Mouse (Mus musculus) hindbrain, embryonic 14.5 days (tissue): Measurements from ENCODE around the gene Zfp72. TPM values are rescaled to one million over a fixed set of nuclear protein-coding genes. Genes with fewer than 3 reads are reported as not detected.
A peak's percentile ranks its signal among the peaks of the same experiment; 100 is the strongest.

Experiments
- ATAC-seq: fragments of 200-750 bp; cut with Nextera tagmentation; 2 replicates; pipeline ENCODE4 v1.8.0; 2017; ENCODE audit warnings: moderate number of reproducible peaks, mild to moderate bottlenecking, moderate TSS enrichment, moderate library complexity; ENCODE audit not compliant: low FRiP score
- DNase-seq: peaks from one replicate; pipeline ENCODE4 v3.0.0-alpha.2; 2015; ENCODE audit warnings: low spot score
- H3K27ac ChIP-seq: fragments of 300-500 bp; sonication (generic); 2 replicates; pipeline ENCODE4 v1.5.1; 2014; ENCODE audit warnings: mild to moderate bottlenecking, moderate library complexity
- H3K27me3 ChIP-seq: fragments of 300-500 bp; sonication (generic); 2 replicates; pipeline ENCODE4 v1.6.1; 2014; ENCODE audit warnings: mild to moderate bottlenecking, low read length, mixed read lengths; ENCODE audit not compliant: control insufficient read depth, insufficient read depth
- H3K36me3 ChIP-seq: fragments of 300-500 bp; sonication (generic); replicated peaks from 2 replicates; pipeline ENCODE4 v1.6.1; 2014; ENCODE audit not compliant: control insufficient read depth, insufficient read depth
- H3K4me1 ChIP-seq: fragments of 300-500 bp; sonication (generic); replicated peaks from 2 replicates; pipeline ENCODE4 v1.6.1; 2014; ENCODE audit warnings: antibody characterized with exemption, low read length, mixed read lengths; ENCODE audit not compliant: control insufficient read depth, insufficient read depth
- H3K4me2 ChIP-seq: fragments of 300-500 bp; sonication (generic); replicated peaks from 2 replicates; pipeline ENCODE4 v1.6.1; 2014; ENCODE audit warnings: mild to moderate bottlenecking, moderate library complexity
- H3K4me3 ChIP-seq: fragments of 300-500 bp; sonication (generic); replicated peaks from 2 replicates; pipeline ENCODE4 v1.5.1; 2014; ENCODE audit warnings: mild to moderate bottlenecking, low read length
- H3K9ac ChIP-seq: fragments of 300-500 bp; sonication (generic); 2 replicates; pipeline ENCODE4 v1.6.1; 2014
- H3K9me3 ChIP-seq: fragments of 300-500 bp; sonication (generic); 2 replicates; pipeline ENCODE4 v1.6.1; 2016; ENCODE audit warnings: low read length; ENCODE audit not compliant: control insufficient read depth
- WGBS: fragments of 180-500 bp; shearing (Covaris S2); extraction: QIAGEN DNeasy Blood & Tissue Kit; methylation state at CpG from one replicate; pipeline ENCODE4 v1.1.7; 2014; 5-methylcytosine and 5-hydroxymethylcytosine counted together
- polyA plus RNA-seq: library from polyadenylated mRNA; unstranded; fragments of >200 nt; fragmentation: Nextera tagmentation; extraction: Ambion mirVana; gene quantifications from 2 replicates; pipeline ENCODE4 v1.2.1, GENCODE M21; 2014

Gene Zfp72
- 6.9 and 10.3 TPM in 2 replicates for polyA plus RNA-seq

DNA sequence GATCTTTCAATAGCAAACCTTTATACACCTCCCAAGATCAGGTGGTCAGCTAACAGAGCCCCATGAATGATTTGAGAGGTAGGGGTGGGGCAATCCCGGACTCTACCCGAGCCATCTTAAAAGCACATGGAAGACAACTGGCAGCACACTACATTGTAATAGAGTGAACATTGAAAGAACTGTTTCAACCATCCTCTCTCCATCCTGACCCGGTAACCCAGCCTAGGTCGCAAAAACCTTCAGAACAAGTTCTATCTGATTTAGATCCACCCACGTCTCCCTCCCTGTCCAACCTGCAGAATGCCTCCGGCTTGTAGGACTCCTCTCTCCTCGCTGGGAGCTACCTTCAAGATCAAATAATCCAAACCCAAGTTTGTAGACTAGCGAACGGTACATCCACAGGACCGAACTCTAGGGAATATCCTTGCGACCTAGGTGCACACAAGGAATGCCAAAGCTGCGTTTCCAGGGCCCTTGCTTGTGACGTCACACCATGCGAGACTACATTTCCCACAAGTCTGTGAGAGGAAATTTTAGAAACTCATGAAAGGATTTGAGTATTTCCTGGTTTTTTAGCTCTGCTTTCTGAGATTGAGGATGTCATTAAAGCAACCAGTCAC, at the start of gene Zfp72:
TSS of gene Zfp72 (minus strand) at position 466 of the 620 bp plus-strand sequence.
- ATAC-seq (peak; percentile 93), DNase-seq (peak; percentile 88)
- H3K36me3 ChIP-seq: no peaks in the 10 kb centered on the region
- no peak within 1 kb of the TSS for H3K27ac ChIP-seq
- WGBS: 1% methylated on average over 14 of the region's 14 CpGs
- H3K9ac ChIP-seq: peak within 1 kb of the TSS; percentile 74
- H3K9me3 ChIP-seq: no peaks in the 10 kb centered on the region
- 0 out of 2 replicates have a peak, but pooled peaks cover 7% of the 10 kb centered on the region for H3K4me1 ChIP-seq
- H3K27me3 ChIP-seq: no peaks in the 10 kb centered on the region
- H3K4me2 ChIP-seq: peak within 1 kb of the TSS; percentile 60
- H3K4me3 ChIP-seq: peak within 1 kb of the TSS; percentile 56

DNA sequence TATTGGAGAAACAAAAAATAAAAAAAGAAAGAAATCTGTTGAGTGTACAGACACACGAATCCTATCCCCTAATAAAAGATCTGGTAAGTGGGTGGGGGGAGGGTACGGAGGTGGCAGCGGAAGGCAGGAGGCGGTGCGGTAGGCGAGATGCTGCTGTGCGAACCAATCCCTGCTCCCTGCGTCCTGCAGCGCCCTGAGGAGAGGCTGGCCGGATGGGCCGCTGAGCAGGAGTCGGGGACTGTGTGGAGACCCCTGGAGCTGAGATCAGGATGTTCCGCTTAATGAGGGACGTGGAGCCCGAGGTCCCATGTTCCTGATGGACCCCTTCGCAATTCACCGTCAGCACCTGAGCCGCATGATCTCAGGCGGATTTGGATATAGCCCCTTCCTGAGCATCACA, 49.3 kb upstream of the Zfp72 start:
- H3K36me3 ChIP-seq: peaks cover 21% of the 10 kb centered on the region
- no peak overlapping the region for H3K9ac ChIP-seq
- H3K27ac ChIP-seq: no peak overlapping the region
- WGBS: 35% methylated on average over 19 of the region's 19 CpGs
- H3K4me2 ChIP-seq: no peak overlapping the region
- peaks cover 64% of the 10 kb centered on the region for H3K9me3 ChIP-seq
- no peak for ATAC-seq
- no peak overlapping the region for H3K4me3 ChIP-seq
- H3K4me1 ChIP-seq: no peaks in the 10 kb centered on the region
- no peaks in the 10 kb centered on the region for H3K27me3 ChIP-seq
- DNase-seq: no peak

DNA sequence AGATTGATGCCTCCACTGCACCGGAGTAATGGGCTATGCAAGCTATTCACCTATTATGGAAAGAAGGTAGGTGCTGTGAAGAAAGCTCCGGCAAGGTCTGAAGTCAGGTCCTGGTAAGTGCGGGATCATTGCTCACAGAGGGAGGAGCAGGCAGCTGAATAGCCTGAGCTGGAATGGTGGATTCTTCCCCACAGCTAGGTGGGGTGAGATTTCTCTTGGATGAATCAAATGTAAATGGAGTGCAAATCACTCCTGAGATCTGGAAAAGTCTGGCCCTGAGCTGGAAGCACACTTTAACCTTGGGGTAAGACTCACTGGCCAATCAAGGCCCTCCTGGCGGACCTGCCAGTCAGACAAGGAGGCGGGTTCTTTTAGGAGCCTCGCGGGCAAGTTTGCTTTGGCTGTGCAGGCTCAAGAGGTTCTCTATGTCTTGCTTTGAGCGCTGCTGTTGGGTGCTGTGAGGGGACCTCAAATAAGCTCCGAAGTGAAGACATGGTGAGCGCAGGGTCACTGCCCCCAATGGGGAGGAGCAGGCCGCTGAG, 8.7 kb upstream of the Zfp72 start, which contains the start of gene Ftl1-ps1:
TSS of gene Ftl1-ps1 (plus strand) at position 397 of the 542 bp plus-strand sequence.
- ATAC-seq (no peak), DNase-seq (no peak)
- Histone ChIP-seq H3K27me3 (0 out of 2 replicates have a peak, but pooled peaks cover 4% of the 10 kb centered on the region), H3K4me3 (no peak within 1 kb of the TSS), H3K9ac (no peak within 1 kb of the TSS), H3K4me1 (no peaks in the 10 kb centered on the region), H3K36me3 (no peaks in the 10 kb centered on the region), H3K27ac (no peak within 1 kb of the TSS), H3K4me2 (no peak within 1 kb of the TSS; the same call in 1 of the 2 replicates), H3K9me3 (no peaks in the 10 kb centered on the region)
- 13% methylated on average over 11 of the region's 11 CpGs for WGBS

DNA sequence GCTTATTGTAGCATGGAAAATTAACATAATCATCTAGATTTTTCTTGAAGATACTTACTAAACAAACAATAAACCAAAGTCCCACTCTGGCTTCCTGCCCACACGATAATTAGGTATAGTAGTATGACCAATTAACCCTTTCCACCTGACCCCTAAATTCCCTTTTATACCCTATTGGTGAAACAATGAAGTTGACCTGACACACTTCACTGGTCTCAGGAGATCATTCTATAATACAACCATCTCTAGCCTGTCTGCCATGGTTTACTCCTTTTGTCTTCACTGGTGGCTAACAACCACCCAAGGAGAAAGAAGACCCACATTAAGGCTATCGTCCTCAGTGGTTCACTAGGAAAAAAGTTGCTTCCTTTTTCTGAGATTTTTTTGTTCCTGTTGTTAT, 520 bp upstream of the Zfp72 start:
- H3K27ac ChIP-seq: no peak overlapping the region
- H3K4me2 ChIP-seq: no peak overlapping the region
- H3K9me3 ChIP-seq: no peaks in the 10 kb centered on the region
- H3K36me3 ChIP-seq: no peaks in the 10 kb centered on the region
- 0 out of 2 replicates have a peak, but pooled peaks cover 7% of the 10 kb centered on the region for H3K4me1 ChIP-seq
- H3K9ac ChIP-seq: no peak overlapping the region
- WGBS: 75% methylated on average over 2 of the region's 2 CpGs
- no peak overlapping the region for H3K4me3 ChIP-seq
- DNase-seq (no peak), ATAC-seq (no peak)
- no peaks in the 10 kb centered on the region for H3K27me3 ChIP-seq

DNA sequence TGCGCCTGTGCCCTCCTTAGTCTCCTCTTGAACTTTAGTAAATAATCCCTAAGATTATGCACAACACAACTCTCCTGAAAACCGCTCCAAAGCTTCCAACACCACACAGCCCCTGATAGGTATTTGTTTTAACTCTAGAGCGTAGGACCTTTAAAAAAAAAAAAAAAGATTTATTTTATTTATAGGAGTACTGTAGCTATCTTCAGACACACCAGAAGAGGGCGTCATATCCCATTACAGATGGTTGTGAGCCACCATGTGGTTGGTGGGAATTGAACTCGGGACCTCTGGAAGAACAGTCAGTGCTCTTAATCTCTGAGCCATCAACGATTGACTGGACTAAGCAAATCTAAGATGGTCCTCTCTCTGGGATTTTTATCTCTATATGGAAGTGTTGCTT, 906 bp downstream of the Zfp72 start:
- no peaks in the 10 kb centered on the region for H3K9me3 ChIP-seq
- no peaks in the 10 kb centered on the region for H3K27me3 ChIP-seq
- DNase-seq: no peak
- peak overlapping the region; percentile 56 for H3K4me3 ChIP-seq
- 72% methylated on average over 6 of the region's 6 CpGs for WGBS
- H3K27ac ChIP-seq: no peak overlapping the region
- peak overlapping the region; percentile 60 for H3K4me2 ChIP-seq
- H3K4me1 ChIP-seq: 0 out of 2 replicates have a peak, but pooled peaks cover 7% of the 10 kb centered on the region
- H3K9ac ChIP-seq: peak overlapping the region; percentile 74; the same call in 1 of the 2 replicates
- H3K36me3 ChIP-seq: no peaks in the 10 kb centered on the region
- ATAC-seq: 0 out of 2 replicates have a peak, but pooled peaks have one; percentile 4

DNA sequence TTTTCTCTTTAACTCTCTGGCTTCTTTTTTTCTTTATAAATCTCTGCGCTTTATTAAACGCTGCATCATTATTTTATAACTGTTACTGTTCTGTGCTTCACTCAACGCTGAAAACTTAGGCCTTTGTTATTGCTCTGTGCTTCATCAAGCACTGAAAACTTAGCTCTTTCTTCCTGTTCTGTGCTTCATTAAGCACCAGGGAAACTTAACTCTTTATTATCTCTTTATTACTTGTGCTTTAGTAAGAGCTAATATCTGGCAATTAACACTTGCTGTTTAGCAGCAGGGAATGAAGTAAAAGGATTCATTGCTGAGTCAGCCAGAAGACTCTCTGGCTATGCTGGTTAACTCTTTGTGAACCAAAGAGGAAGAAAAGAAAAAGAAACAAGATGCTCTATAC, 8.3 kb downstream of the Zfp72 start:
- DNase-seq: no peak
- peak; percentile 43; the same call in 1 of the 2 replicates for ATAC-seq

DNA sequence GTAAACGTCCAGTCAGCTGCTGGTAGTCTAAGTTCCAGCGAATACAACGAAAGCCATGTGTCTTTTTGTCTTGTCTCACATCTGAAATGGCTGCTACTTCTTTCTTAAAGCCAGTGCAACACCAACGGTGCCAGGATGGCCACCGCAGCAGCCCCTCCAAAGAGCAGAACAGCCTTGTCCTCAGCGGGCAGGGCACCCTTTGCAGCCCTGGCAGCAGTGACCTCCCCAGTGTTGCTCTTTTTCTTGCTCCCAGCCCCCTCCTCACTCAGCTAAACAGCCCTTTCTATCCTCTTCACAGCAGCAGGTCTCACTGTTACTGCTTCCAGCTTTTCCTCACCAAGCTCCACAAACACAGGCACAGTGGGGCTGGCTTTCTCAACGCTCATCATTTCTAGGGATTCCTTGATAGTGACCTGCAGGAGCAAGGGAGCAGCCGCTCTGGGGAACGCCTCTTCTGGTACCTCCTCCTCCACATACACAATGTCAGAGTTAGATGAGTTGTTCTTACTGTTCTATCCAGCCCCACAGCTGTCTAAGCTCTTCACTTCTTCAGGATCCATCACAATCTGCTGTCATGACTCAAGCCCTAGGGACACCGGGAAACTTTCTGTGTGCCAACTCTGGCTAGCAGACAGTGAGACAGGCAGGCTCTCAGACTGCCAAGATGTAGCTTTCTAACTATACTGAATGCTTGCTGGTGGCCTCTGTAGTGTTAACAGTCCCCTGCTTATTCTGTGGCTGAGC, 8.9 kb downstream of the Zfp72 start:
- ATAC-seq (peak; percentile 60; the same call in 1 of the 2 replicates), DNase-seq (no peak)
- WGBS: 73% methylated on average over 10 of the region's 10 CpGs
- Histone ChIP-seq H3K4me2 (no peak overlapping the region), H3K4me3 (no peak overlapping the region), H3K27me3 (no peaks in the 10 kb centered on the region), H3K9me3 (no peaks in the 10 kb centered on the region), H3K27ac (no peak overlapping the region), H3K36me3 (0 out of 2 replicates have a peak, but pooled peaks cover 6% of the 10 kb centered on the region), H3K9ac (no peak overlapping the region), H3K4me1 (peaks cover 6% of the 10 kb centered on the region; the same call in 1 of the 2 replicates)

More for the DNA sequence above, 8.3 kb downstream of the Zfp72 start:
- H3K4me2 ChIP-seq: no peak overlapping the region
- peaks cover 6% of the 10 kb centered on the region; the same call in 1 of the 2 replicates for H3K4me1 ChIP-seq
- H3K9ac ChIP-seq: no peak overlapping the region
- H3K27me3 ChIP-seq: no peaks in the 10 kb centered on the region
- H3K4me3 ChIP-seq: no peak overlapping the region
- no peak overlapping the region for H3K27ac ChIP-seq
- 0 out of 2 replicates have a peak, but pooled peaks cover 3% of the 10 kb centered on the region for H3K36me3 ChIP-seq
- no peaks in the 10 kb centered on the region for H3K9me3 ChIP-seq
- 70% methylated on average over 3 of the region's 3 CpGs for WGBS

DNA sequence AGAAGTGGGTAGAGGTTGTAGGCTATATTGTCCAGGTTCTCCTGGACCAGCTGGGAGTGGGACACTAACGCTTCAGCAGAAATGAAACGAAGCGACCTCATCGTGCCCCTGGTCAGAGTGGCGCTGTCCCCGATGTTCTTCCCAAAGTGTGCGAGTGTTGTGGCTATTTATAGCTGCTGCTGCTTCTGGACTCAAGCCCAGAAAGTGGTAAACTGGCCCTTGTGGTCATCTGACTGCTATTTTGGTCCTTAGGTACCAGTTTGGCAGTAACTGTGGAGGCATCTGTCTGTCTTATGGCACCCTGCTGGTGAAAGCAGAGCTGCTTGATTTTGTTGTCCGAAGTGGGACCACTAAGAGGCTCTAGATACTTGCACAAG, 26.8 kb downstream of the Zfp72 start, which contains the start of gene Lrrc14b:
TSS of gene Lrrc14b (minus strand) at position 147 of the 377 bp plus-strand sequence.
- no peak for ATAC-seq

More for the DNA sequence above, 26.8 kb downstream of the Zfp72 start, which contains the start of gene Lrrc14b:
- no peak for DNase-seq
- Histone ChIP-seq H3K36me3 (peaks cover 32% of the 10 kb centered on the region), H3K4me1 (no peaks in the 10 kb centered on the region), H3K9me3 (no peaks in the 10 kb centered on the region), H3K4me3 (no peak within 1 kb of the TSS), H3K4me2 (no peak within 1 kb of the TSS), H3K27me3 (no peaks in the 10 kb centered on the region), H3K9ac (no peak within 1 kb of the TSS), H3K27ac (no peak within 1 kb of the TSS)
- 85% methylated on average over 8 of the region's 8 CpGs for WGBS
